8 mouse cellular contexts compared by ENCODE assay signal in the genomic region with DNA sequence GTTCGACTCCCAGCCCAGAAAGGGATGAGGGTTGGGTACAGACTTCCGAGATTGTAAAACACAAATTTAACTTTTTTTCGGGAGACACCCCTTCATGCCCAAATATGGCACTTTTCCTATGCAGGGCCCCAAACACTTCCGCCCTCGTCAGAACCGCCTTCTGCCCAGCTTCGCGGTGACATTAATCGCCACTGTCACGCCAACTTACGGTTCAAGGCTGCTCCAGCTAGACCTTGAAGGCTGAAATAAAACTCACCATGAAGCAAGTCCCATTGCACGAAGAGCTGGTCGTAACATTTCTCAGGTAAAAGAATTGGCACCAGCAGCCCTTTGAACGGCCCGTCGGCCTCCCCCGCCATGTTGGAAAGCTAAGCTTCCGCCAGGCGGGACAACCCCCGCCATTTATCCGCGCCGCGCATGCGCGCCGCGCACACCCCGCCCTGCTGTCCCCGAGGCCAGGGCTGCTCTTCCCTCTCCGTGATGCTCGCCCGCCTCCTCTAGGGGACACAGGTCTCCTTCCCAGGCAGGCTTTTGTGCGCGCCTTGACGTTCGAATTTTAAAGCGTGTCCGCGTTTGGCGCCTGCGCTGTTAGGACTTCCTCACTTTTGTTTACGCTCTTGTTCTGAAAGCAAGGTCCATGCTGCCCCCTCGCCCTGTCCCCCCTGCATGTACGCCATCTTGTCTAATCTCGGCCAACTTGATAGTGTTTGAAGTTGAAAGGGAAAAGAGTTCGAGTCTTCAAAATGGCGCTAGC. TPM values are rescaled to one million over a fixed set of nuclear protein-coding genes. Genes with fewer than 3 reads are reported as not detected.
DNase-seq lines count a peak whose midpoint lies in the region; ATAC-seq lines count a peak whose summit lies in the region.

A gene (minus strand): TSS at position 430 of the 754 bp plus-strand sequence.

- H3K9me3 ChIP-seq in intestine, embryonic 14.5 days (ENCODE audit: control insufficient read depth, low read length), result no peaks in the 10 kb centered on the region

- H3K4me3 ChIP-seq in intestine, embryonic 14.5 days (ENCODE audit: low read depth, low read length), result peak within 1 kb of the TSS; percentile 65

- H3K9ac ChIP-seq in intestine, embryonic 14.5 days (ENCODE audit: low read length), result peak within 1 kb of the TSS; percentile 54

- peaks cover 67% of the 10 kb centered on the region for H3K36me3 ChIP-seq in intestine, embryonic 14.5 days (ENCODE audit: control insufficient read depth, insufficient read depth, low read length)

- H3K27ac ChIP-seq in intestine, embryonic 14.5 days (ENCODE audit: low read depth), result peak within 1 kb of the TSS; percentile 97

- peak; percentile 90 for ATAC-seq in intestine, embryonic 14.5 days (replicated peaks; ENCODE audit: low FRiP score, low TSS enrichment, low read depth)

- no peaks in the 10 kb centered on the region for H3K27me3 ChIP-seq in intestine, embryonic 14.5 days (replicated peaks; ENCODE audit: control insufficient read depth, insufficient read depth, low read length)

- peak; percentile 97 to 98 for DNase-seq in adrenal gland, adult (ENCODE audit: inconsistent age in 2 of 2, low spot score in 1 of 2)
- peak; percentile 98 for DNase-seq in embryo, embryonic 10.5 days (ENCODE audit: low spot score)
- DNase-seq in gastrocnemius, postnatal 25 days, result peak; percentile 95
- DNase-seq in intestine, embryonic 14.5 days (ENCODE audit: low spot score), result peak; percentile 98
- DNase-seq in left cerebral cortex, postnatal 14 days (ENCODE audit: low spot score in 2 of 2), result peak; percentile 94 to 97
- DNase-seq in mesoderm, embryonic 11.5 days (ENCODE audit: low read depth, low spot score), result peak; percentile 99
- peak; percentile 91 to 94 for DNase-seq in right cerebral cortex, postnatal 36 days (ENCODE audit: low spot score in 2 of 2)
- peak; percentile 96 for DNase-seq in yolk sac, embryonic 10.5 days (ENCODE audit: low spot score)

- peak within 1 kb of the TSS; percentile 59 for H3K4me2 ChIP-seq in intestine, embryonic 14.5 days (ENCODE audit: low read length)

- WGBS in intestine, embryonic 14.5 days, result under 1% methylated on average over 48 of the region's 48 CpGs

- intact Hi-C loops in left cerebral cortex, postnatal 14 days (cut with DNase I), result no loop called here

- peaks cover 12% of the 10 kb centered on the region for H3K4me1 ChIP-seq in intestine, embryonic 14.5 days (replicated peaks; ENCODE audit: control insufficient read depth, insufficient read depth, low read length)

RNA-seq across cellular contexts. Expression of the gene that starts here (rescaled TPM):
- total RNA-seq in gastrocnemius, postnatal 25 days (2021), result 10 to 100 TPM in 1 of 2 experiments, 1 to 10 TPM in 1; 6.6 to 10.0 TPM
- polyA plus RNA-seq in intestine, embryonic 14.5 days (2014; fragmentation: Nextera tagmentation; extraction: Ambion mirVana), result 32.1 and 39.3 TPM in 2 replicates
- total RNA-seq in left cerebral cortex, postnatal 14 days (2021), result 10 to 100 TPM; 77.6 to 83.7 TPM

Comparison
In these comparisons a context has a peak if more than half of its experiments do, and no peak if none do; other contexts are left out.
1. Peak in every context shown above with its lines: DNase-seq, ATAC-seq, H3K4me3 ChIP-seq and H3K27ac ChIP-seq.
2. RNA of the gene that starts here (total RNA-seq): 77.6 to 83.7 TPM in left cerebral cortex, postnatal 14 days; 6.6 to 10.0 TPM in gastrocnemius, postnatal 25 days; every median in the first group is over 4 times any median in the second.